Mouse (Mus musculus): ENCODE data around the gene Ccar1. TPM values are rescaled to one million over a fixed set of nuclear protein-coding genes. Genes with fewer than 3 reads are reported as not detected.

Gene Ccar1
- polyA plus RNA-seq (2015; fragmentation: Nextera tagmentation; extraction: Ambion mirVana) = 42.0 and 43.0 TPM in 2 replicates

- H3K27ac ChIP-seq (replicated peaks) = peak within 1 kb of the TSS; percentile 94
- ATAC-seq (ENCODE audit: low FRiP score, low TSS enrichment) = peak; percentile 99
These were observed at the start of gene Ccar1 for GRCm38 (mm10) chr10:62792177-62793090. Ccar1 (minus strand) TSS chr10:62792286.

GRCm38 (mm10) chr10:62840687-62841086 is 48.6 kb upstream of the Ccar1 start:
- DNase-seq (ENCODE audit: low spot score) (no peak), ATAC-seq (ENCODE audit: low FRiP score, low TSS enrichment) (no peak)
- TF ChIP-seq CTCF (IDR thresholded peaks at IDR 0.05; ENCODE audit: low read depth) = no peak
- TF ChIP-seq EP300 (optimal IDR thresholded peaks at IDR 0.05) = no peak
- Histone ChIP-seq H3K4me3 (ENCODE audit: low read depth, low read length) (no peak overlapping the region), H3K9ac (ENCODE audit: low read length) (no peak overlapping the region), H3K36me3 (ENCODE audit: control insufficient read depth, insufficient read depth, low read length) (no peaks in the 10 kb centered on the region; the same call in 1 of the 2 replicates), H3K4me2 (replicated peaks; ENCODE audit: low read depth) (no peak overlapping the region), H3K9me3 (ENCODE audit: control insufficient read depth, low read length) (no peaks in the 10 kb centered on the region), H3K27ac (replicated peaks) (no peak overlapping the region), H3K4me1 (replicated peaks; ENCODE audit: control insufficient read depth, insufficient read depth) (peaks cover 3% of the 10 kb centered on the region; the same call in 1 of the 2 replicates), H3K27me3 (ENCODE audit: control insufficient read depth, insufficient read depth, low read length) (no peaks in the 10 kb centered on the region)
- WGBS = 81% methylated on average over 7 of the region's 7 CpGs

More at GRCm38 (mm10) chr10:62792177-62793090, at the start of gene Ccar1:
- peak; percentile 99 for DNase-seq (ENCODE audit: low spot score)
- Histone ChIP-seq H3K9me3 (ENCODE audit: control insufficient read depth, low read length) (no peaks in the 10 kb centered on the region), H3K4me2 (replicated peaks; ENCODE audit: low read depth) (peak within 1 kb of the TSS; percentile 75), H3K27me3 (ENCODE audit: control insufficient read depth, insufficient read depth, low read length) (no peaks in the 10 kb centered on the region), H3K36me3 (ENCODE audit: control insufficient read depth, insufficient read depth, low read length) (peaks cover 7% of the 10 kb centered on the region; the same call in 1 of the 2 replicates), H3K4me1 (replicated peaks; ENCODE audit: control insufficient read depth, insufficient read depth) (no peaks in the 10 kb centered on the region), H3K4me3 (ENCODE audit: low read depth, low read length) (peak within 1 kb of the TSS; percentile 99), H3K9ac (ENCODE audit: low read length) (peak within 1 kb of the TSS; percentile 92)
- TF ChIP-seq CTCF (IDR thresholded peaks at IDR 0.05; ENCODE audit: low read depth) (no peak; the same call in none of the 2 replicates), EP300 (optimal IDR thresholded peaks at IDR 0.05) (no peak)
- WGBS = 2% methylated on average over 55 of the region's 55 CpGs

- no peak overlapping the region for H3K4me3 ChIP-seq (ENCODE audit: low read depth, low read length)
- no peak overlapping the region for H3K27ac ChIP-seq (replicated peaks)
- H3K4me2 ChIP-seq (replicated peaks; ENCODE audit: low read depth) = no peak overlapping the region
- WGBS = 86% methylated on average over 5 of the region's 5 CpGs
- no peaks in the 10 kb centered on the region for H3K4me1 ChIP-seq (replicated peaks; ENCODE audit: control insufficient read depth, insufficient read depth)
- TF ChIP-seq EP300 (optimal IDR thresholded peaks at IDR 0.05) = no peak
- no peak for TF ChIP-seq CTCF (IDR thresholded peaks at IDR 0.05; ENCODE audit: low read depth)
- no peaks in the 10 kb centered on the region for H3K9me3 ChIP-seq (ENCODE audit: control insufficient read depth, low read length)
- ATAC-seq (ENCODE audit: low FRiP score, low TSS enrichment) = no peak
- no peak for DNase-seq (ENCODE audit: low spot score)
- H3K9ac ChIP-seq (ENCODE audit: low read length) = no peak overlapping the region
- no peaks in the 10 kb centered on the region for H3K27me3 ChIP-seq (ENCODE audit: control insufficient read depth, insufficient read depth, low read length)
- H3K36me3 ChIP-seq (ENCODE audit: control insufficient read depth, insufficient read depth, low read length) = no peaks in the 10 kb centered on the region; the same call in 1 of the 2 replicates
These were observed 45.9 kb upstream of the Ccar1 start for GRCm38 (mm10) chr10:62837987-62838386.

DNA sequence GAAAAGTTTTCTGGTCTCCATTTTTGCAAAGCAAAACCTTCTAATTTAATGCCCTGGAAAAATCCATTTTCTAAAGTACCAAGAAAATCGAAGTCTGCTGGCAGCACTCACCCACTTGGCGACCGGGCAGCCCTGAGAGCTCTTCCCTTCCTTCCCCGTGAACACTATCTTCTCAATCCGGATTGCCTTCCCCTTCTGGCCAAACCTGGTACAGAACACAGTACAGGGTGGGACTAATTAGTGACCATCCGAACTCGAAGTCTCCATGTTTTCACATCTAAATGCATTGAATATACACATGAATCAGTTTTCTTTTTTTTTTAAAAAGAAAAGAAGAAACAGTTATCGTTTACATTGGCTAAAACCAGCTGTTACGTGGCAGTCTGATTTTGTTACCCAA is 40.7 kb upstream of the Ccar1 start:
- no peaks in the 10 kb centered on the region for H3K9me3 ChIP-seq (ENCODE audit: control insufficient read depth, low read length)
- WGBS = 71% methylated on average over 9 of the region's 9 CpGs
- TF ChIP-seq CTCF (IDR thresholded peaks at IDR 0.05; ENCODE audit: low read depth) (0 out of 2 replicates have a peak, but pooled peaks have one; percentile 5), EP300 (optimal IDR thresholded peaks at IDR 0.05) (no peak)
- no peaks in the 10 kb centered on the region for H3K27me3 ChIP-seq (ENCODE audit: control insufficient read depth, insufficient read depth, low read length)
- no peak overlapping the region for H3K9ac ChIP-seq (ENCODE audit: low read length)
- H3K27ac ChIP-seq (replicated peaks) = no peak overlapping the region
- H3K4me2 ChIP-seq (replicated peaks; ENCODE audit: low read depth) = no peak overlapping the region
- H3K4me3 ChIP-seq (ENCODE audit: low read depth, low read length) = no peak overlapping the region
- no peaks in the 10 kb centered on the region; the same call in 1 of the 2 replicates for H3K36me3 ChIP-seq (ENCODE audit: control insufficient read depth, insufficient read depth, low read length)
- ATAC-seq (ENCODE audit: low FRiP score, low TSS enrichment) = no peak
- DNase-seq (ENCODE audit: low spot score) = no peak
- no peaks in the 10 kb centered on the region for H3K4me1 ChIP-seq (replicated peaks; ENCODE audit: control insufficient read depth, insufficient read depth)

DNA sequence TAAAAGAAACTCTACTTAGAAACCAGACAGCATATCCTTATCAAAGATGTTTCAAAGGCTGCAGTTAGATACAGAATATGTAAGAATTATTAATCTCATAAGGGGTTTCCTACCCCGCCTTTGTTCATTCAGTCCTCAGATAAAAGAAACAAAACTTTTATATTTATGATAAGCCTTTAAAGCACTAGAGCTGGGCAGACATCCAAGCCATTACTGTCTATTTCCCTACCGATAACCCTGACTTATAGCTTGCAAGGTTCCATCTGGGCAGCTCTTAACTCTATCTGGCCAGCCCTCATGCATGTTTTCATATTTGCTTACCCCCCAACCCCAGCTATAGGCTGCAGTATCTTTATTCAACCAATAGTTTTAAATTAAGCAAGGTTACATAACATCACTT is 39.5 kb upstream of the Ccar1 start:
- Histone ChIP-seq H3K4me3 (ENCODE audit: low read depth, low read length) (no peak overlapping the region), H3K36me3 (ENCODE audit: control insufficient read depth, insufficient read depth, low read length) (no peaks in the 10 kb centered on the region; the same call in 1 of the 2 replicates), H3K27ac (replicated peaks) (no peak overlapping the region), H3K4me2 (replicated peaks; ENCODE audit: low read depth) (no peak overlapping the region), H3K9ac (ENCODE audit: low read length) (no peak overlapping the region), H3K4me1 (replicated peaks; ENCODE audit: control insufficient read depth, insufficient read depth) (no peaks in the 10 kb centered on the region), H3K27me3 (ENCODE audit: control insufficient read depth, insufficient read depth, low read length) (no peaks in the 10 kb centered on the region), H3K9me3 (ENCODE audit: control insufficient read depth, low read length) (no peaks in the 10 kb centered on the region)
- TF ChIP-seq CTCF (IDR thresholded peaks at IDR 0.05; ENCODE audit: low read depth) (no peak), EP300 (optimal IDR thresholded peaks at IDR 0.05) (no peak)
- ATAC-seq (ENCODE audit: low FRiP score, low TSS enrichment) (no peak), DNase-seq (ENCODE audit: low spot score) (no peak)
- WGBS = 25% methylated on average over 2 of the region's 2 CpGs

- no peak for ATAC-seq (ENCODE audit: low FRiP score, low TSS enrichment)
- no peak for TF ChIP-seq EP300 (optimal IDR thresholded peaks at IDR 0.05)
- no peak for TF ChIP-seq CTCF (IDR thresholded peaks at IDR 0.05; ENCODE audit: low read depth)
These were observed 32.4 kb upstream of the Ccar1 start for GRCm38 (mm10) chr10:62824474-62824873.

More at GRCm38 (mm10) chr10:62824474-62824873, 32.4 kb upstream of the Ccar1 start:
- H3K27me3 ChIP-seq (ENCODE audit: control insufficient read depth, insufficient read depth, low read length) = no peaks in the 10 kb centered on the region
- H3K36me3 ChIP-seq (ENCODE audit: control insufficient read depth, insufficient read depth, low read length) = no peaks in the 10 kb centered on the region
- H3K9me3 ChIP-seq (ENCODE audit: control insufficient read depth, low read length) = no peaks in the 10 kb centered on the region
- H3K27ac ChIP-seq (replicated peaks) = no peak overlapping the region
- H3K4me2 ChIP-seq (replicated peaks; ENCODE audit: low read depth) = no peak overlapping the region
- 83% methylated on average over 8 of the region's 8 CpGs for whole genome bisulfite sequencing
- DNase-seq (ENCODE audit: low spot score) = no peak
- no peak overlapping the region for H3K4me3 ChIP-seq (ENCODE audit: low read depth, low read length)
- no peak overlapping the region for H3K9ac ChIP-seq (ENCODE audit: low read length)
- no peaks in the 10 kb centered on the region for H3K4me1 ChIP-seq (replicated peaks; ENCODE audit: control insufficient read depth, insufficient read depth)
